Mouse (Mus musculus): Measurements from ENCODE around the gene Ybx2. TPM values are rescaled to one million over a fixed set of nuclear protein-coding genes. Genes with fewer than 3 reads are reported as not detected.

Gene Ybx2
- total and polyA plus RNA-seq, 3 experiments = 0.25 to 0.39 TPM; not detected in 1

GRCm38 (mm10) chr11:69950807-69951459, 15.3 kb downstream of the Ybx2 start:
- DNase-seq (ENCODE audit: extremely low read depth) = no peak
- TF ChIP-seq MAZ (IDR thresholded peaks at IDR 0.05; ENCODE audit: low read depth, low read length) (0 out of 2 replicates have a peak, but pooled peaks have one; percentile 53), SMC3 (IDR thresholded peaks at IDR 0.05; ENCODE audit: low read depth, low read length) (peak; percentile 44), IRF4 (IDR thresholded peaks at IDR 0.05; ENCODE audit: low read depth, low read length) (peak; percentile 68), CHD1 (IDR thresholded peaks at IDR 0.05; ENCODE audit: low read depth, low read length) (no peak), BHLHE40 (IDR thresholded peaks at IDR 0.05; ENCODE audit: low read depth, low read length) (no peak), MAX (IDR thresholded peaks at IDR 0.05; ENCODE audit: low read length) (no peak), CTCF (conservative IDR thresholded peaks at IDR 0.05 in 1 of 2, IDR thresholded peaks at IDR 0.05 in 1 of 2; ENCODE audit: low read depth in 2 of 2, low read length in 2 of 2) (peak; percentile 27 to 77; a peak in 3 of 4 replicates), RAD21 (IDR thresholded peaks at IDR 0.05; ENCODE audit: low read depth, low read length) (peak; percentile 56)
- peaks cover 17% of the 10 kb centered on the region for H3K27me3 ChIP-seq (replicated peaks)

DNA sequence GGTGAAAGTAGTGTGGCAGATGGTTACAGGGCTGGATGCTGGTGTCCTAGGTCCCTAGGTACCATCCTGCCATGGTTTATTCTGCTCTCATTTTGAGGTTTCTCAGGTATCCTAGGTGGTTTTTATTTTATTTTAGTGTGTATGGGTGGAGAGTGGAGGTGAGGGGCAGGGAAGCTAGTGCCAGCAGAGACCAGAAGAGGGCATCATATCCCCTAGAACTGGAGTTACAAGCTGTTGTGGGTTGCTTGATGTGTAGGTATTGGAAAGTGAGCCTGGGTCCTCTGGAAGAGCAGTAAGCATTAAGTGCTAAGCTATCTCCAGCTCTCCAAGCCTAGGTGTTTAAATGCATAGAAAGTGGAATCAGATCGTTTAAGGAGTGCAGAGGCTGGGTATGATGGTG, 16.7 kb downstream of the Ybx2 start:
- Histone ChIP-seq H3K27ac (ENCODE audit: insufficient read depth, low read depth) (no peak overlapping the region), H3K4me1 (ENCODE audit: control insufficient read depth in 1 of 2, insufficient read depth in 2 of 2) (peaks cover 11 to 29% of the 10 kb centered on the region in 2 experiments), H3K9me3 (replicated peaks; ENCODE audit: low read length) (no peaks in the 10 kb centered on the region), H3K9ac (ENCODE audit: insufficient read depth, low read depth) (no peak overlapping the region), H3K27me3 (replicated peaks) (peaks cover 17% of the 10 kb centered on the region), H3K4me2 (ENCODE audit: insufficient read depth, low read depth, poor library complexity, severe bottlenecking) (no peak overlapping the region), H3K79me2 (replicated peaks; ENCODE audit: control insufficient read depth, extremely low read depth, insufficient read depth, poor library complexity, severe bottlenecking) (no peaks in the 10 kb centered on the region), H3K4me3 (replicated peaks in 1 of 3; ENCODE audit: low read depth in 2 of 3, low read length in 2 of 3, poor library complexity in 1 of 3) (no peak overlapping the region), H3K36me3 (replicated peaks in 1 of 2; ENCODE audit: control insufficient read depth in 1 of 2, insufficient read depth in 1 of 2, low read length in 1 of 2) (no peaks in the 10 kb centered on the region)
- dilution Hi-C loops (cut with MboI; ENCODE audit: extremely low pct_ligation_motif_present, extremely low pct_unique_long_range_greater_than_20kb, low sequenced_read_pairs) = no loop called here
- in situ Hi-C loops (cut with MboI; ENCODE audit: low pct_ligation_motif_present, low pct_unique_long_range_greater_than_20kb, low sequenced_read_pairs) = loop anchor here (5.0 kb wide), 1 partner anchor 60 kb away; no protein-coding TSS in a partner anchor
- DNase-seq (ENCODE audit: extremely low read depth) = no peak
- no peak for TF ChIP-seq KAT2A (IDR thresholded peaks at IDR 0.05; ENCODE audit: insufficient replicate concordance, low read length)
- TF ChIP-seq JUN (IDR thresholded peaks at IDR 0.05; ENCODE audit: insufficient read depth, low read depth, low read length) = no peak
- TF ChIP-seq CHD1 (IDR thresholded peaks at IDR 0.05; ENCODE audit: low read depth, low read length) = no peak
- no peak for TF ChIP-seq BHLHE40 (IDR thresholded peaks at IDR 0.05; ENCODE audit: low read depth, low read length)
- TF ChIP-seq SMC3 (IDR thresholded peaks at IDR 0.05; ENCODE audit: low read depth, low read length) = peak; percentile 62
- peak; percentile 75 for TF ChIP-seq RAD21 (IDR thresholded peaks at IDR 0.05; ENCODE audit: low read depth, low read length)
- no peak for TF ChIP-seq USF1 (IDR thresholded peaks at IDR 0.05; ENCODE audit: low read depth, low read length)
- TF ChIP-seq ZC3H11A (IDR thresholded peaks at IDR 0.05; ENCODE audit: low read depth, low read length) = peak; percentile 4; the same call in 1 of the 2 replicates
- TF ChIP-seq IRF4 (IDR thresholded peaks at IDR 0.05; ENCODE audit: low read depth, low read length) = 0 out of 2 replicates have a peak, but pooled peaks have one; percentile 18
- TF ChIP-seq CTCF (conservative IDR thresholded peaks at IDR 0.05 in 1 of 2, IDR thresholded peaks at IDR 0.05 in 1 of 2; ENCODE audit: low read depth in 2 of 2, low read length in 2 of 2) = peak; percentile 55 to 81
- no peak for TF ChIP-seq ZNF384 (IDR thresholded peaks at IDR 0.05; ENCODE audit: low read depth, low read length)
- peak; percentile 42; the same call in 1 of the 2 replicates for TF ChIP-seq MEF2A (IDR thresholded peaks at IDR 0.05; ENCODE audit: borderline replicate concordance, low read depth, low read length)
- no peak for TF ChIP-seq PAX5 (IDR thresholded peaks at IDR 0.05; ENCODE audit: low read length)

More at GRCm38 (mm10) chr11:69950807-69951459, 15.3 kb downstream of the Ybx2 start:
- Histone ChIP-seq H3K9ac (ENCODE audit: insufficient read depth, low read depth) (no peak overlapping the region), H3K79me2 (replicated peaks; ENCODE audit: control insufficient read depth, extremely low read depth, insufficient read depth, poor library complexity, severe bottlenecking) (no peaks in the 10 kb centered on the region), H3K4me3 (replicated peaks in 1 of 3; ENCODE audit: low read depth in 2 of 3, low read length in 2 of 3, poor library complexity in 1 of 3) (no peak overlapping the region), H3K36me3 (replicated peaks in 1 of 2; ENCODE audit: control insufficient read depth in 1 of 2, insufficient read depth in 1 of 2, low read length in 1 of 2) (no peaks in the 10 kb centered on the region), H3K4me2 (ENCODE audit: insufficient read depth, low read depth, poor library complexity, severe bottlenecking) (no peak overlapping the region), H3K9me3 (replicated peaks; ENCODE audit: low read length) (no peaks in the 10 kb centered on the region), H3K27ac (ENCODE audit: insufficient read depth, low read depth) (no peak overlapping the region), H3K4me1 (ENCODE audit: control insufficient read depth in 1 of 2, insufficient read depth in 2 of 2) (peaks cover 23 to 43% of the 10 kb centered on the region in 2 experiments)
- in situ Hi-C loops (cut with MboI; ENCODE audit: low pct_ligation_motif_present, low pct_unique_long_range_greater_than_20kb, low sequenced_read_pairs) = loop anchor here (5.0 kb wide), 1 partner anchor 61 kb away; no protein-coding TSS in a partner anchor
- dilution Hi-C loops (cut with MboI; ENCODE audit: extremely low pct_ligation_motif_present, extremely low pct_unique_long_range_greater_than_20kb, low sequenced_read_pairs) = no loop called here

Data from CH12.LX (cell line).